Mouse (Mus musculus): ENCODE measurements at regions not wholly inside any gene's neighbourhood (a gene's known extent, or its start where the extent isn't known, plus 50 kb on each side); places are given as distances from the start of the nearest gene placed in this dataset.

- TF ChIP-seq CTCF (IDR thresholded peaks at IDR 0.05; ENCODE audit: control insufficient read depth, insufficient read depth, insufficient replicate concordance, low read depth, low read length), result no peak
- TF ChIP-seq POLR2A (IDR thresholded peaks at IDR 0.05; ENCODE audit: control insufficient read depth, low read depth, low read length), result no peak
Observed at GRCm38 (mm10) chr14:46077406-46078131, 301.6 kb upstream of the Gm15217 start.
